Mouse (Mus musculus) spleen, postnatal 14 days (tissue): ENCODE measurements around the gene Rgp1.
A peak's percentile ranks its signal among the peaks of the same experiment; 100 is the strongest.

ENCODE experiments used
- DNase-seq, 2 experiments: peaks; one replicate each; pipeline ENCODE4 v3.0.0; 2021 to 2022; ENCODE audit warnings: low spot score in 2 of 2

Gene Rgp1

GRCm38 (mm10) chr4:43634621-43635374 is 56.3 kb downstream of the Rgp1 start:
- no peak for DNase-seq

- peak in 1 of 2 experiments; percentile 1 for DNase-seq
Observed at GRCm38 (mm10) chr4:43636751-43637150, 58.2 kb downstream of the Rgp1 start.
